Mouse (Mus musculus) limb, embryonic 15.5 days (tissue): ENCODE data around the gene Cks1b. TPM values are rescaled to one million over a fixed set of nuclear protein-coding genes. Genes with fewer than 3 reads are reported as not detected.

Source experiments
- ATAC-seq: fragments of 200-750 bp; cut with Nextera tagmentation; 2 replicates; pipeline ENCODE4 v1.8.0; 2017; ENCODE audit warnings: low read depth, moderate TSS enrichment; ENCODE audit not compliant: insufficient number of reproducible peaks, low FRiP score, low TSS enrichment
- H3K27ac ChIP-seq: fragments of 300-500 bp; sonication (generic); 2 replicates; pipeline ENCODE4 v1.5.1; 2015; ENCODE audit warnings: moderate library complexity, mild to moderate bottlenecking, inconsistent platforms
- H3K27me3 ChIP-seq: fragments of 300-500 bp; sonication (generic); 2 replicates; pipeline ENCODE4 v1.6.1; 2015; ENCODE audit warnings: inconsistent platforms
- H3K36me3 ChIP-seq: fragments of 300-500 bp; sonication (generic); 2 replicates; pipeline ENCODE4 v1.6.1; 2015; ENCODE audit warnings: inconsistent platforms
- H3K4me1 ChIP-seq: fragments of 300-500 bp; sonication (generic); 2 replicates; pipeline ENCODE4 v1.6.1; 2015; ENCODE audit warnings: inconsistent platforms
- H3K4me2 ChIP-seq: fragments of 300-500 bp; sonication (generic); 2 replicates; pipeline ENCODE4 v1.6.1; 2015; ENCODE audit warnings: mild to moderate bottlenecking, inconsistent platforms
- H3K4me3 ChIP-seq: fragments of 300-500 bp; sonication (generic); 2 replicates; pipeline ENCODE4 v1.5.1; 2015; ENCODE audit warnings: mild to moderate bottlenecking, inconsistent platforms
- H3K9ac ChIP-seq: fragments of 300-500 bp; sonication (generic); 2 replicates; pipeline ENCODE4 v1.6.1; 2015; ENCODE audit warnings: inconsistent platforms
- H3K9me3 ChIP-seq: fragments of 300-500 bp; sonication (generic); 2 replicates; pipeline ENCODE4 v1.6.1; 2016; ENCODE audit warnings: inconsistent platforms
- WGBS: fragments of 180-500 bp; shearing (Covaris S2); methylation state at CpG from one replicate; pipeline ENCODE4 v1.1.7; 2015; 5-methylcytosine and 5-hydroxymethylcytosine counted together
- polyA plus RNA-seq: library from polyadenylated mRNA; unstranded; fragments of >200 nt; fragmentation: Nextera tagmentation; extraction: Ambion mirVana; gene quantifications from 2 replicates; pipeline ENCODE4 v1.2.1, GENCODE M21; 2015

Cks1b gene
- 340 and 365 TPM in 2 replicates for polyA plus RNA-seq

DNA sequence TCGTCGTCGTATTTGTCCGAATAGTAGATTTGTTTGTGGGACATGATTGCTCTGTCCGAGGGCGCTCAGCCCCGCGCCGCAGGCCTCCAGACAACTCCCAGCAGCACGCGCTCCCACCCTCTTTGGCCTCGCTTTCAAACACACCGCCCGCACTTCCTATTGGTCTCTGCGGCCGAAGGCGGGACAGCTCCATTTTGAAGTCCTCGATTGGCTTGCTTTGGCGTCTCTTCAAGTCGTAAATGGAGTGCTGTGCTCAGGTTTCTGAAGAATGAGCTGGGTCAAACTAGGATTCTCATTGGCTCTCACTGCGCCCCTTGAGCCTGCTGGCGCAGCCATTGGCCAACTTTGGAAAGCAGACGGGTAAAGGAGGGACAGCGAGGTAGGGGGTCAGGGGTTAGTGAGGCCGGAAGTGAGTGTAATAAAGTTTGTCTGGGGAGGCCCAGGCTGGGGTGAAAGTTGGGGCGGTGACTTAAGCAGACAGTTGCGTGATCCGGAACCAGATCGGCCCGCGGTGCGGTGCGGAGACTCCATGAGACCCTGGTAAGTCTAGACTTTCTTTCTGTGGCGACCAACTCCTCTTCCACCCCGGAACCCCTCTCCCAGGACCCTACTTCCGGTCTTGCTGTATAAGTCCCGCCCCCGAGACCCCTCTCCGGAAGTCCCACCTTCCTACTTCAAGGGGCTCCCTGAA lies at the start of gene Cks1b, which contains the start of gene Shc1:
TSS of gene Cks1b (minus strand) at position 214 of the 691 bp plus-strand sequence.
TSS of gene Shc1 (plus strand) at position 274 of the 691 bp plus-strand sequence.
- H3K27ac ChIP-seq: peak within 1 kb of the TSS; percentile 97
- peaks cover 49% of the 10 kb centered on the region for H3K4me1 ChIP-seq
- WGBS: under 1% methylated on average over 39 of the region's 39 CpGs
- no peaks in the 10 kb centered on the region for H3K9me3 ChIP-seq
- H3K4me2 ChIP-seq: peak within 1 kb of the TSS; percentile 70
- H3K36me3 ChIP-seq: peaks cover 29% of the 10 kb centered on the region
- H3K9ac ChIP-seq: peak within 1 kb of the TSS; percentile 50
- peak; percentile 92 for ATAC-seq
- peak within 1 kb of the TSS; percentile 65 for H3K4me3 ChIP-seq
- no peaks in the 10 kb centered on the region for H3K27me3 ChIP-seq

DNA sequence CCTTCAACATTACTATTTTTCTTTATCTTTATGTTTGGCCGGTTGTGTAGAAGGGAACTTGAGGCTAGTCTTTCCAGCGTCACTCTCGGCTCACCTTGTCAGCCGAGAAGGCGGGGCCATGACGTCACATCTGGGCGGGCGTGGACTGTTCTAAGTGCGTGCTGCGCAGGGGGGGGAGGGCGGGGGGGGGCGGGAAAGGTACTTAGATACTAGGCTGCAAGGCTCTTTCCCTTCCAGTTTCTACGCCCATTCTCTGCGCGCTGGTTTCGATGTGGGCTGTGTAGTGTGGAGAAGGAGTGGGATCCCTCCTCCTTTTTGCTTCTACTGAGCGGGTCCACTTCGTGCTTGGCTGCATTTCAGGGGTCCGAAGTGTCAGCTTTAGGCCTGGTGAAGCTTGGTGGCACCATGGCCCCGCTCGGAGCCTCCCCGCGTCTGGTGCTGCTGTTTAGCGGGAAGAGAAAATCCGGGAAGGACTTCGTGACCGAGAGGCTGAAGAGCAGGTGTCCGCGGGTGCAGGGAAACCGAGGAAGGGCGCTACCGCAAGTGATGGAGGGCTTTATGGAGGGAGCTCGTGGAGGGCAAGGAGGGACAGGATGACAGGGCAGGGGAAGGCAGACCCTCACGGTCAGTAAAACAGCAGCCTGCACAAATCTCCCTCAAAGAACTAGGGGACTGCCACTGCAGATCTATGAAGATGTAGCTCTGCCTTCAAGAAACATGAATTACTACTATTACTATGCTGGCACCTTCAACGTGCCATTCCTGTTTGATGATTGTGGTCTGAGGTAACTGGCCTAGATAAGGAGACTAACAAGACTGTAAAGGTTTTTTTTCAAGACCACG lies 41.0 kb upstream of the Cks1b start:
- Histone ChIP-seq H3K9ac (peak overlapping the region; percentile 72), H3K4me3 (peak overlapping the region; percentile 63), H3K27ac (peak overlapping the region; percentile 88), H3K4me2 (peak overlapping the region; percentile 72), H3K4me1 (peaks cover 14% of the 10 kb centered on the region; the same call in 1 of the 2 replicates), H3K36me3 (peaks cover 11% of the 10 kb centered on the region; the same call in 1 of the 2 replicates), H3K9me3 (no peaks in the 10 kb centered on the region), H3K27me3 (no peaks in the 10 kb centered on the region)
- WGBS: 1% methylated on average over 36 of the region's 36 CpGs
- peak; percentile 82 for ATAC-seq

DNA sequence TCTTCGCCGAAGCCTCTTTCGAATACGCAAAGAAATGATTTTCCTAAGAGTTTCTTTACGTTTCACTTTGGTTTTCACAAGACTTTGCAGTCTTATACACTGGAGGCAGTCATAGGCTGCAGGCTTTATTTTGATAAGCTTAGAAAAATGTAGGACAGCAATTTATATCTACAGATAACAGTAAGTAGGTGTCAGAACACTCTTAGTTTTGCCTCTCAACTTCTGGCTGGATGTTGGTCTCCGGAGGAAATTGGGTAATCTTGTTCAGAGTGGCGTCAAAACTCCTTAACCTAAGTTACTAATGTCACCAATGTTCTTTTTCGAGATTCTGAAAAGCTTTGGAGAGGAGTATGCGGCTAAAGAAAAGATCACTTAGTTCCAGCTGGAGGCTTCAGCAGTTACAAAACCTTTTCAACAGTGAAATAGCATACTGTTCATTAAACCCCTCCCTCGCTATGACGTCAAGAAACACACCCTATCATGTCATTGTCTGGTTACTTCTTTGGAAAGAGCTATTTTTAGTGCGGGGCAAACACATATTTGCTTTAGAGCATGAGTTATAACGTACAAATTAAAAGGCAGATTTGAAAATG lies 40.3 kb upstream of the Cks1b start:
- Histone ChIP-seq H3K4me3 (peak overlapping the region; percentile 63), H3K9me3 (no peaks in the 10 kb centered on the region), H3K27ac (peak overlapping the region; percentile 88), H3K36me3 (peaks cover 11% of the 10 kb centered on the region; the same call in 1 of the 2 replicates), H3K27me3 (no peaks in the 10 kb centered on the region), H3K4me1 (peaks cover 14% of the 10 kb centered on the region; the same call in 1 of the 2 replicates), H3K4me2 (peak overlapping the region; percentile 72), H3K9ac (peak overlapping the region; percentile 72; the same call in 1 of the 2 replicates)
- ATAC-seq: no peak
- 49% methylated on average over 13 of the region's 13 CpGs for WGBS

DNA sequence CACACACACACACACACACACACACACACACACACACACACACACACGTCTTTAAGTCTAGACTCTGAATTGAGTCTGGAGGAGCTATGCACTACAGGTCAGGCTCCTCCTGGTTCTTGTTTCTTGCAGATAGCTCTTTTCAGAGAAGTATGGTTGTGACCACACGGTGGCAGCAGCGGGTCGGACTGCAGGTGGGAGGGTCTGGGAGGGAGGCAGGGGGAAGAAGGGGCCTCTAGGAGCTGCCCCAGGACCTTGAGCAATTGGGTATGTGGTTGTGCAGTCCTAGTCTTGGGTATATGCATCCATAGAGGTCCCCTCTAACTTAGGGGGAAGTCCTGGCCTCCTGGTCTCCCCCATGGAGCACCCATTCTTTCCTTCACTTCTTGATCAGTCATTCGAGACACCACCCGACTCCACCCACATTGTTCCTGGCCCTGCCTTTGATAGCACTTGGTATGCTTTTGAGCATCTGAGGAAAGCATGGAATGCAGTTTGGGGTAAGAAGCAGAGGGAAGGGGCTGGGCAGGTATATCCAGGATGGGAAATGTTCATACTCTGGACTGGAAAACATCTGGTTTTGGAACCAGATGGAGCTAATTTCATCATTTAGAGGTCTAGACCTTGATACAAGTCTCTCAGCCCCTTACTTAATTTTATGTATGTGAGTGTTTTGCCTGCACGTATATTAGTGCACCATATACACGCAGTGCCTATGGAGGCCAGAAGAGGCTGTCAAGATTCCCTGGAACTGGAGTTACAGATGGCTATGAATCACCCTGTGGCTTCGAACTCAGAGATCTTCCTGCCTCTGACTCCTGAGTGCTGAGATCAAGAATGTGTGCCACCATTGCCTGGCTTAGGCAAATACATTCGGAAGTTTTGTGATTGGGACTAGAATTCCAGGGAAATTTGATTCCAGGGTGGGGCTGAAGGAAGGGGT lies 38.8 kb upstream of the Cks1b start:
- Histone ChIP-seq H3K27ac (no peak overlapping the region; the same call in 1 of the 2 replicates), H3K4me1 (peaks cover 14% of the 10 kb centered on the region; the same call in 1 of the 2 replicates), H3K9ac (no peak overlapping the region), H3K27me3 (no peaks in the 10 kb centered on the region), H3K9me3 (no peaks in the 10 kb centered on the region), H3K4me3 (no peak overlapping the region), H3K36me3 (peaks cover 6% of the 10 kb centered on the region; the same call in 1 of the 2 replicates), H3K4me2 (no peak overlapping the region)
- 39% methylated on average over 10 of the region's 10 CpGs for WGBS
- no peak for ATAC-seq

DNA sequence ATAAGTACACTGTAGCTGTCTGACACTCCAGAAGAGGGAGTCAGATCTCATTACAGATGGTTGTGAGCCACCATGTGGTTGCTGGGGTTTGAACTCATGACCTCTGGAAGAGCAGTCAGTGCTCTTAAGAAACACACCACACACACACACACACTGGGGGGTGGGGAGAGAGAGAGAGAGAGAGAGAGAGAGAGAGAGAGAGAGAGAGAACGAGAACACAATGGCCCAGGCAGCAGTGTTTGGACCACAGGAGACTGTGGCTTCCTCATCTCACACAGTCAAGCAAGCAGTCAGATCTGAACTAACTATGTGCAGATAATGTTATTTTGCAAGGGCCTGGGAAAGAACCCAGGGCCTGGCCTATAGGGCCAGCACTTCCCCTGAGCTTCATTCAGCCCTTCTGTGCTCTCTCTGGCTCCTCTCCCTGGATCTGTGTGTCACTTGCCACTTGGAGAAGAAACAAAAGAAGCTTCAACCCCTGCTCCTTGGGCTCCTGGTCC lies 37.7 kb upstream of the Cks1b start:
- H3K9me3 ChIP-seq: no peaks in the 10 kb centered on the region

DNA sequence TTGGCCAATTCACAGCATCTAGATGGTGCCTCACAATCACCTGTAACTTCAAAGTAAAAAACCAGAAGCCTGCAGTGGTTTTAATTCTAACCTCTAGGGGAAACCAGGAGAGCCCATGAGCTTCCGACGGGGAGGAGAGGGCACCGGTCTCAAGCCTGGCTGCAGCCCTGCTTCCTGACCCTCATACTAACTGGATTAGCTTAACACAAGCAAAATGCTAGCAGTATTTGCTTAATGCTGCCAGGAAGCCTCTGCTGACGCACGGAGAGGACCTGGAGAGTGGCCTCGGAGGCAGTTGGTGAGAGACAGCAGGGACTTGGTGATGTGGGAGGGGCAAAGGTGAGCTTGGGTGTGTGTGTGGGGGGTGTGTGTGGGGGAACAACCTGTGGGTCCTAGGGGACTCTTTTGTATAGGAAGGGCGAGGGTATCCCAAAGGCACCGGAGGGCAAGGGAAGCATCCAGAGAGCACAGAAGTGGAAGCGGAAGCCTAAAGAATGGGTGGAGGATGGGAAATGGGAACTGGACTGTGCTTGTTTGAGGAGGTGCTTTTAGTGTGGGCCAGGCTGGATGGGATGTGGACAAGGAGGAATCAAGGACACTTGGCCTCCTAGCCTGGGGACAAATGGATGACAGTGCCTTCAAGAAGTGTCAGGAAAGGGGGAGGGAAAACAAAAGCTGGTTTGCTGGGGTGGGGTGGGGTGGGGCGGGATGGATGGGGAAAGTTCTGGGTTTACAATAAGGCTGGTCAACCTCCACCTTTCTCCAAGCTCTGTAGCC lies 36.4 kb upstream of the Cks1b start, which contains the start of gene Pmvk:
TSS of gene Pmvk (plus strand) at position 141 of the 777 bp plus-strand sequence.
- Histone ChIP-seq H3K9ac (no peak within 1 kb of the TSS), H3K4me2 (no peak within 1 kb of the TSS), H3K9me3 (no peaks in the 10 kb centered on the region), H3K4me3 (no peak within 1 kb of the TSS), H3K4me1 (peaks cover 4% of the 10 kb centered on the region; the same call in 1 of the 2 replicates), H3K36me3 (no peaks in the 10 kb centered on the region), H3K27me3 (no peaks in the 10 kb centered on the region), H3K27ac (no peak within 1 kb of the TSS)
- ATAC-seq: no peak
- 61% methylated on average over 10 of the region's 10 CpGs for WGBS

More for the DNA sequence above, 37.7 kb upstream of the Cks1b start:
- Histone ChIP-seq H3K27me3 (no peaks in the 10 kb centered on the region), H3K4me1 (peaks cover 15% of the 10 kb centered on the region; the same call in 1 of the 2 replicates), H3K9ac (no peak overlapping the region), H3K36me3 (no peaks in the 10 kb centered on the region), H3K27ac (no peak overlapping the region), H3K4me3 (no peak overlapping the region), H3K4me2 (no peak overlapping the region)
- ATAC-seq: no peak
- WGBS: 62% methylated on average over 1 of the region's 1 CpGs

DNA sequence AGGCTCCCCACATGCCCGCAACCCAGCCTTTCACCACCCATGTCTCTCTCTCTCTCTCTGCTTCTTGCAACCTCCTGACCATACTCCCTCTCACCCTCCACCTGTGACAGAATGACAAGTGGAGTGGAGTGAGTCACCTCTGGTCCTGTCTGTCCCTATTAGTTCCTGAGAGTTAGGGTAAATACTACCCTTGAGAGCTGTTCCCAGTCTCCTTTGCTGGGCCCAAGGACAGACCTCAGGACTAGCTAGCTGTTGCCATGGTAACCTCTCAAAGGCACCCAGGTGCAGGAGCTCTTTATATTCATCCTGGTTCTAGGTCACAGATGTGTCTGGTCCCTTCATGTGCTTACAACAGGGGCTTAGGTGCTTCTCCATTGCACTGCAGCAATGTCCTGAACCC lies 33.7 kb upstream of the Cks1b start:
- H3K4me3 ChIP-seq: no peak overlapping the region
- 75% methylated on average over 1 of the region's 1 CpGs for WGBS
- no peaks in the 10 kb centered on the region for H3K9me3 ChIP-seq
- no peaks in the 10 kb centered on the region for H3K27me3 ChIP-seq
- no peak for ATAC-seq
- peaks cover 11% of the 10 kb centered on the region; the same call in 1 of the 2 replicates for H3K4me1 ChIP-seq
- peaks cover 10% of the 10 kb centered on the region; the same call in 1 of the 2 replicates for H3K36me3 ChIP-seq
- H3K4me2 ChIP-seq: no peak overlapping the region
- no peak overlapping the region for H3K9ac ChIP-seq
- H3K27ac ChIP-seq: no peak overlapping the region

DNA sequence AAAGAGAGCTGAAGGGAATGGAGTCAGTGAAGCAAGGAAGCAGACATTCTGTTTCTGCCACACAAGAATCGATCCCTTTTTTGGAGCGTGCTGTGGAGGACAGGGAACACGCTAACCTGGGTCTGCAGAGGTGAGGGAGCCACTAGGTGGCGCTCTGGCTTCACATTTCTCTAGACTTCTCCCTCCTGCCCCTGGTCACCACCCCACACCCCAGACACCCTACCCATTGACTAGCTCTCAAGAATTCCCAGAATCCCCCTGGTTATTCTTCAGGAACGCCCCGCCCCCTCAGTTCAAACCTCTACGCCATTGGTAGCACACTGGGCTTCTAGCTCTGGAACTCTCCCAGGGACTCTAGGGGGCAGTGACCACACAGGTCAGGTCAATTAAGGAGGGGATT lies 31.4 kb upstream of the Cks1b start:
- Histone ChIP-seq H3K27ac (no peak overlapping the region), H3K9ac (no peak overlapping the region)

DNA sequence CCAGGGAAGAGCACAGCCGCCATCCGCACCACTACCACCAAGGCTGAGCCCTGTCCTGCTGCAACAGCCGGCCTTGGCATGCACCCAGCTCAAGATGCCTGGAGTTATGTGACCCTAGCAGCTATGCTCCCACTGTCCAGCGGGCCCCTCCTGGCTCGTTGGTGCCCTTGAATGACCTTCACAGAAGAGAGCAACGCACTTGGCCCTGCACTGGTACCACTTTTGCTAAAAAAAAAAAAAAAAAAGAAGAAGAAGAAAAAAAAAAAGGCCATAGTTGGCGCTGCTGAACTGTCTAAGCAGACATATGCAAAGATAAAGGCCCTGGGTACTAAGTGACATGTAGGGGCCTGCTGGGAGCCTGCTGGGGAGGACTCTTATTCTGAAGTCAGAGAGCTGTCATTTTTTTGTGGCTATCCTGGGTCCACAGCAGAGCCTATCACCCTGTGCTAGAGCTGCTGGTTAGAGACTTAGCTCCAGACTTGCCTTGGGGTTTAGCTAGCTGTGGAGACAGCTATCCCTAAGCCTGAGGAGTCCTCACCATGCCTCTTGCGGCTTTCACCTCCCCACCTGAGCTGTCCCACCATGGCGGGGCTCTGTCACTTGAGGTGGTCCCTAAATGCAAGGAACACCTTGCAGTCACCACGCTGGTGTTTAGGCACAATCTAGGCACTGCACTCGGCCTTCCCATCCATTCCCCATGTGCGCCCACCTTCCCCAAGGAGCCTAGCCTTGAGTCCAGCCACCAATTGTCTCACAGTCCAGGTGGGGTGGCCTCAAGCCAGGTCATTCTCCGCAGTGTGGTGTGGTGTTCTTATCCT lies 30.7 kb upstream of the Cks1b start:
- H3K4me3 ChIP-seq: no peak overlapping the region
- peaks cover 11% of the 10 kb centered on the region; the same call in 1 of the 2 replicates for H3K4me1 ChIP-seq
- no peak for ATAC-seq
- no peak overlapping the region for H3K9ac ChIP-seq
- WGBS: 67% methylated on average over 13 of the region's 13 CpGs
- H3K36me3 ChIP-seq: peaks cover 38% of the 10 kb centered on the region
- H3K4me2 ChIP-seq: no peak overlapping the region
- H3K27me3 ChIP-seq: no peaks in the 10 kb centered on the region
- 0 out of 2 replicates have a peak overlapping the region, but pooled peaks have one; percentile 22 for H3K27ac ChIP-seq
- H3K9me3 ChIP-seq: no peaks in the 10 kb centered on the region

More for the DNA sequence above, 31.4 kb upstream of the Cks1b start:
- peaks cover 33% of the 10 kb centered on the region for H3K36me3 ChIP-seq
- no peak overlapping the region for H3K4me3 ChIP-seq
- WGBS: 43% methylated on average over 7 of the region's 7 CpGs
- ATAC-seq: no peak
- no peaks in the 10 kb centered on the region for H3K27me3 ChIP-seq
- no peak overlapping the region for H3K4me2 ChIP-seq
- H3K4me1 ChIP-seq: peaks cover 11% of the 10 kb centered on the region; the same call in 1 of the 2 replicates
- H3K9me3 ChIP-seq: no peaks in the 10 kb centered on the region
